Mouse (Mus musculus): Measurements from ENCODE around the gene Slc39a11. TPM values are rescaled to one million over a fixed set of nuclear protein-coding genes. Genes with fewer than 3 reads are reported as not detected.

The Slc39a11 gene
- total RNA-seq, 2 experiments from 2014 or later = 21.7 to 23.1 TPM

- no peak for DNase-seq (ENCODE audit: low spot score in 2 of 2)
- TF ChIP-seq CTCF (conservative IDR thresholded peaks at IDR 0.05) = no peak
- H3K27ac ChIP-seq = 0 out of 2 replicates have a peak overlapping the region, but pooled peaks have one; percentile 5
Measured at GRCm38 (mm10) chr11:113467313-113467811, 182.5 kb downstream of the Slc39a11 start.

DNA sequence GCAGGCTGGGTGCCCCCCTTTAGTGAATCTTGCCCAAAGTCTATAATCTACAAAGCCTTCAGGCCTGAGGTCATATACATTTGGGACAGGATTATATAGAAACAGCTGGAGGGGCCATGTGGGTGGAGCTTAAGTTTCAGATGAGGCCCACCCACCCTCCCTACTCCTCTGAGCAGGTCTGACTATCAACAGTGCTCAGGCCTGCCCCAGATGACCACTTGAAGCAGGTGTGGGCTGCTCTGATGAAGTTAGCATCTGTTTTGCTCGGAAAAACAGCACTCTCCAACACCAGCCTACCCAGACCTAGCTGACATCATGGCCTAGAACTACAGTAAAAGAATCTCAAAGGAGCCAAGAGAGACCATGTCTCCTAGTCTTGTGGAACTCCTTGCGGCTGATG is 189.8 kb downstream of the Slc39a11 start:
- DNase-seq (ENCODE audit: low spot score in 2 of 2) = no peak
- H3K27ac ChIP-seq = no peak overlapping the region
- TF ChIP-seq CTCF (conservative IDR thresholded peaks at IDR 0.05) = no peak

More at GRCm38 (mm10) chr11:113467313-113467811, 182.5 kb downstream of the Slc39a11 start:
- no peak overlapping the region for H3K4me3 ChIP-seq

DNA sequence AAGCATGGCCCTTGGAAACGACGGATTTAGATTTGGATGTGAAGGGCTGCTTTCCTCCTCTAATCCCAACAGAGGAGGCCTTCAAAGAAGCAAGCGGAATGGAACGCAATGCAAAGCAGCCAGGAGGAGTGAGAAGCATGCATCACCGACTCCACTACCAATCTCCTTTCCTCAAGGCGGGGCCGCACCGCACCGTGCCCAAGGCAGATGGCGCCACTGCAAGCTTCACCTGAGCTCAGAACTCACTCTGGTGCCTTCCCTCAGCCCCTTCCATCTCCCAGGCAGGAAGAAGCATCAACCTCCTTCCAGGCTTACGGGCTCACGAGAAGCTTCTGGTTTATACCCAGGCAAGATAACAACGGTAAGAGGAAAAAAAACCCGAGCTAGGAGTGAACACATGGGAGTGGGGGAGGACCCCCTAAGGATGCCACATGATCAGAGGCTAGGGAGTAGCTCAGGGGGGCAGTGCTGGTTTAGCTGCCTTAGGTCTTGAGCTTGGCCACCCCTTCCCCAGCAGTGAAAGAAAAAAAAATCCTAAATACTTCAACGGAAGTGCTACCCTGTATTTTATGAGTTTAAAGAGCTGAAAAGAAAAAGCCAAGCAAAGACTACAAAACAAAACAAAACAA is 191.2 kb downstream of the Slc39a11 start:
- peak; percentile 52 for TF ChIP-seq CTCF (conservative IDR thresholded peaks at IDR 0.05)
- Histone ChIP-seq H3K27ac (no peak overlapping the region), H3K4me3 (no peak overlapping the region)
- DNase-seq (ENCODE audit: low spot score in 2 of 2) = no peak

More for the DNA sequence above, 189.8 kb downstream of the Slc39a11 start:
- no peak overlapping the region for H3K4me3 ChIP-seq

DNA sequence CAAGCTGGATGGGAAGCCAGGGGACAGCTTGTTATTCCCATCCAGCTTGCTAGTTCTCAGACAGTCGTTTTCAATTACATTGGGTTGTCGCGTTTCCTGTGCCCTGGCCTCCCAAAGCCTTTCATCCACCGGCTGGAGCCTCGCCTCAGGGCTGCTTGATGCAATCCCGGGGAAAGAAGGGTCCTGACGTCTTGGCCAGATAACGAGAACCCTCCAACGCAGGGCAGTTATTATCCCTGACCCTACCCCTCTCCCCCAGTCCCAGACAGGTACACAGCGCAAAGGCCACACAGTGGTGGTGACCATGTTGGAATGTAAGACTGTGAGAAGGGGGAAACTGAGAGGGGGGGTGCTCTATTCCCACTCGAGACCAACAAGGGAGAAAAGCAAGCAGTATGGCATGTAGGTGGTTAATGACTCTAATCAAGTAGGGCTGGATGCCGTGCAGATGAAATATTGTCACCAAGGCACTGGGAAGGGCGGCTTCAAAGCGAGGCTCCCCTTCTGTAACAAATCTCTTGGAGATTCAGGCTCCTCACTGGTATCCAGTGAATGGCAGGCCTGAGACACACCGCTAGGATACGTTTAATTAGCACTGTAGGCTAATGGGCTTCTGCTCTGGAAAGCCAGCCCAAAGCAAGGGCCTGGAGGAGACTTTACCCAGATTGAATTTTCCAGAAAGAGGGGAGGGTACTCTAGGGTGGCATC is 196.9 kb downstream of the Slc39a11 start:
- Histone ChIP-seq H3K4me3 (no peak overlapping the region), H3K27ac (peak overlapping the region; percentile 32; the same call in 1 of the 2 replicates)
- no peak for TF ChIP-seq CTCF (conservative IDR thresholded peaks at IDR 0.05)
- no peak for DNase-seq (ENCODE audit: low spot score in 2 of 2)

GRCm38 (mm10) chr11:113451301-113451700 is 198.6 kb downstream of the Slc39a11 start:
- Histone ChIP-seq H3K4me3 (no peak overlapping the region; the same call in 1 of the 2 replicates), H3K27ac (peak overlapping the region; percentile 8; the same call in 1 of the 2 replicates)
- no peak for TF ChIP-seq CTCF (conservative IDR thresholded peaks at IDR 0.05)
- peak in 1 of 2 experiments; percentile 42 for DNase-seq (ENCODE audit: low spot score in 2 of 2)

GRCm38 (mm10) chr11:113450665-113451064 is 199.2 kb downstream of the Slc39a11 start:
- H3K4me3 ChIP-seq = no peak overlapping the region
- no peak for TF ChIP-seq CTCF (conservative IDR thresholded peaks at IDR 0.05)
- H3K27ac ChIP-seq = peak overlapping the region; percentile 8; the same call in 1 of the 2 replicates
- no peak for DNase-seq (ENCODE audit: low spot score in 2 of 2)

- Histone ChIP-seq H3K4me3 (no peak overlapping the region), H3K27ac (no peak overlapping the region)
- DNase-seq (ENCODE audit: low spot score in 2 of 2) = no peak
- no peak for TF ChIP-seq CTCF (conservative IDR thresholded peaks at IDR 0.05)
Measured at GRCm38 (mm10) chr11:113450028-113450427, 199.9 kb downstream of the Slc39a11 start.

DNA sequence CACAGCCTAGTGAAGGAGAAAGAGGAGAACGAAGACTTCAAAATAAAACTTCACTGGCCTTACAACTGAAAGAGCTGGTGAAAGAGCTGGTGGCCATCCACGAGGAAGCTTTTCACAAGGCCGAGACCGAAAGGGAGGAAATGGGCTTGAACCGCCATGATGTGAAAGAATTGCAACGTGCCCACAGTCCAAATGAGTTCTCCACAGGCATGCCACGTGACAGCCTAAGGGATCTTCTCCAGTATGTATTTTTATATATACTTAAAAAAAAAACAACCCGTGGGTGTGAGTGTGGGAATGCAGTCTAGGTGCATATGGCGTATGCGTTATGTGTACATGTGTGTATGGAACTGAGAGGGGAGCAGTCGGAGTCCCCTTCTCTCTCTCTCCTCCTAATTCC is 207.8 kb downstream of the Slc39a11 start:
- H3K4me3 ChIP-seq = no peak overlapping the region
- TF ChIP-seq CTCF (conservative IDR thresholded peaks at IDR 0.05) = no peak
- DNase-seq (ENCODE audit: low spot score in 2 of 2) = no peak
- no peak overlapping the region for H3K27ac ChIP-seq

- DNase-seq (ENCODE audit: low spot score in 2 of 2) = peak; percentile 67 to 85
- Histone ChIP-seq H3K4me3 (no peak overlapping the region), H3K27ac (0 out of 2 replicates have a peak overlapping the region, but pooled peaks have one; percentile 10)
- no peak for TF ChIP-seq CTCF (conservative IDR thresholded peaks at IDR 0.05)
Measured at GRCm38 (mm10) chr11:113439328-113440030, 210.4 kb downstream of the Slc39a11 start.

GRCm38 (mm10) chr11:113438915-113439314 is 211.0 kb downstream of the Slc39a11 start:
- no peak overlapping the region for H3K4me3 ChIP-seq
- H3K27ac ChIP-seq = no peak overlapping the region
- TF ChIP-seq CTCF (conservative IDR thresholded peaks at IDR 0.05) = peak; percentile 42
- DNase-seq (ENCODE audit: low spot score in 2 of 2) = no peak

- Histone ChIP-seq H3K4me3 (no peak overlapping the region), H3K27ac (no peak overlapping the region)
- DNase-seq (ENCODE audit: low spot score in 2 of 2) = no peak
- no peak for TF ChIP-seq CTCF (conservative IDR thresholded peaks at IDR 0.05)
Measured at GRCm38 (mm10) chr11:113437357-113437756, 212.5 kb downstream of the Slc39a11 start.

DNA sequence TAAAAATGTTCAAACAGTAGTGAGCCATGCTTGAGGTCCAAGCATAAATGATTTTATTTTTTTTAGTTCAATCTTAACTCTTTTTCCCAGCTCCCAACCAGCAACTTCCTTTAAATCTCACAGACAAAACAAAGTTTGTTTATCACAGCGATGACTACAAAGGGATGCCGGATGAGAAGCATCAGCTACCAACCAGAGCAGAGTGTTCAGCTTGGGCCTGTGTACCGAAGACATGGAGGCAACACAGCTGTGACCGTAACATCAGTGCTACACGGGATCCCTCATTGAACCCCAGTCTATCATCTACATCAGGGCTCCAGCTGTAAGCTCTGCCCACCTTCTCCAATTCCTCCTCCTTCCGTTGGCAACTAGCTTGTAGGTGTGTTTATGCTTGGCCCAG is 213.6 kb downstream of the Slc39a11 start:
- no peak for DNase-seq (ENCODE audit: low spot score in 2 of 2)
- Histone ChIP-seq H3K4me3 (no peak overlapping the region), H3K27ac (no peak overlapping the region)
- no peak for TF ChIP-seq CTCF (conservative IDR thresholded peaks at IDR 0.05)

- Histone ChIP-seq H3K27ac (no peak overlapping the region), H3K4me3 (no peak overlapping the region)
- no peak for TF ChIP-seq CTCF (conservative IDR thresholded peaks at IDR 0.05)
- no peak for DNase-seq (ENCODE audit: low spot score in 2 of 2)
Measured at GRCm38 (mm10) chr11:113435696-113436095, 214.2 kb downstream of the Slc39a11 start.

All from layer of hippocampus, adult 2 months (tissue).